Mouse (Mus musculus) ES-Bruce4 (cell line): ENCODE measurements around the gene Xrcc1.

Experiments used
- CTCF ChIP-seq: IDR thresholded peaks from one replicate; pipeline ENCODE4 v1.8.1; 2011; ENCODE audit warnings: low read depth, low read length
- EP300 ChIP-seq: IDR thresholded peaks from 2 replicates; pipeline ENCODE4 v1.6.1; 2011; ENCODE audit warnings: low read depth, low read length; ENCODE audit not compliant: insufficient read depth
- POLR2A ChIP-seq: IDR thresholded peaks from one replicate; pipeline ENCODE4 v1.8.1; 2011; ENCODE audit warnings: low read length; ENCODE audit not compliant: insufficient read depth

DNA sequence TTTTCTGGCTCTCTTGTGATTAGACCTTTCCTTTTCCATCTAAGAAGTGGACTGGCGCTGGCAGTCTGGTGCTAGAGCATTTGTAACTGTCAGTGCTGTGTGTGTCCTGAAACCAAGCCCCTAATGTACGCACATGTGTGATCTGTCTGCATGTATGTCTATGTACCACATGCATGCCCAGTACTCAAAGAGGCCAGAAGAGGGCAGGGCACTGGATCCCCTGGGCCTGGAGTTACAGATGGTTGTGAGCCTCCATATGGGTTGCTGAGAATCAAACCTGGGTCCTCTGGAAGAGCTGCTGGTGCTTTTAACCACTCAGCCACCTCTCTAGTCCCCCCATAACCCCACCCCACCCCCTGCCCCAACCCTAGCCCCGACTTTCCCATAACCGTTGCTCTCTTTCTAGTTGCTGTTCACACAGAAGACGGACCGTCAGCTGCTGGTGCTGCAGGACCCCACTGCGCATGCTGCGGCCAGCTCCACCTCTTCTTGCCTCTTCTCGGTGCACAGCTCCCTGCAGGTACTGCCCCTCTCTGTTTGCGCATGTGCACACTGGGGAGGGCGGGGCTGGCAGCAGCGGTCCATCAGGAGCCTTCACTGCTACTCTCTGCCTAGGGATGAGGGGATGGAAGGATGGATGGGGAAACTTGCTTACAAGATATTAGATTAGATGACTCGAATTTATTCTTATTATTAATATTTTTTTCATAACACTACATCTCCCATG, 73.7 kb downstream of the Xrcc1 start:
- TF ChIP-seq POLR2A = no peak
- peak; percentile 54 for TF ChIP-seq CTCF
- TF ChIP-seq EP300 = no peak
